Mouse (Mus musculus) kidney, embryonic 15.5 days (tissue): ENCODE results near the gene Usp47. TPM values are rescaled to one million over a fixed set of nuclear protein-coding genes. Genes with fewer than 3 reads are reported as not detected.

Experiments
- polyA plus RNA-seq: library from polyadenylated mRNA; unstranded; fragments of >200 nt; fragmentation: Nextera tagmentation; extraction: Ambion mirVana; gene quantifications from 2 replicates; pipeline ENCODE4 v1.2.1, GENCODE M21; 2015

The Usp47 gene
- polyA plus RNA-seq, 1 experiment from 2014 or later: 62.0 TPM

Other genes starting within 250 kb of the Usp47 start
- gene Galnt18, start 243.5 kb upstream of the Usp47 start, polyA plus RNA-seq: 29.2 and 31.8 TPM in 2 replicates
- gene Dkk3, start 135.6 kb downstream of the Usp47 start, polyA plus RNA-seq: 20.0 and 25.3 TPM in 2 replicates
- 7.3 and 7.5 TPM in 2 replicates for gene Mical2, start 202.4 kb downstream of the Usp47 start, polyA plus RNA-seq